Mouse (Mus musculus) forebrain, embryonic 12.5 days (tissue): ENCODE data around the gene Hcst. TPM values are rescaled to one million over a fixed set of nuclear protein-coding genes. Genes with fewer than 3 reads are reported as not detected.

Experiments used
- ATAC-seq: fragments of 200-750 bp; cut with Nextera tagmentation; 2 replicates; pipeline ENCODE4 v1.8.0; 2017; ENCODE audit warnings: moderate TSS enrichment; ENCODE audit not compliant: low FRiP score
- H3K27ac ChIP-seq: fragments of 300-500 bp; sonication (generic); 2 replicates; pipeline ENCODE4 v1.5.1; 2016; ENCODE audit warnings: mild to moderate bottlenecking
- H3K27me3 ChIP-seq: fragments of 300-500 bp; sonication (generic); 2 replicates; pipeline ENCODE4 v1.6.1; 2016; ENCODE audit warnings: mild to moderate bottlenecking
- H3K36me3 ChIP-seq: fragments of 300-500 bp; sonication (generic); replicated peaks from 2 replicates; pipeline ENCODE4 v1.6.1; 2016; ENCODE audit warnings: mild to moderate bottlenecking
- H3K4me1 ChIP-seq: fragments of 300-500 bp; sonication (generic); 2 replicates; pipeline ENCODE4 v1.6.1; 2016
- H3K4me2 ChIP-seq: fragments of 300-500 bp; sonication (generic); 2 replicates; pipeline ENCODE4 v1.6.1; 2016; ENCODE audit warnings: mild to moderate bottlenecking, moderate library complexity
- H3K4me3 ChIP-seq: fragments of 300-500 bp; sonication (generic); replicated peaks from 2 replicates; pipeline ENCODE4 v1.5.1; 2016; ENCODE audit warnings: mild to moderate bottlenecking
- H3K9ac ChIP-seq: fragments of 300-500 bp; sonication (generic); 2 replicates; pipeline ENCODE4 v1.6.1; 2016; ENCODE audit warnings: mild to moderate bottlenecking
- H3K9me3 ChIP-seq: fragments of 300-500 bp; sonication (generic); 2 replicates; pipeline ENCODE4 v1.6.1; 2016
- WGBS: fragments of 180-500 bp; shearing (Covaris S2); methylation state at CpG from one replicate; pipeline ENCODE4 v1.1.7; 2016; 5-methylcytosine and 5-hydroxymethylcytosine counted together
- polyA plus RNA-seq: library from polyadenylated mRNA; unstranded; fragments of >200 nt; fragmentation: Nextera tagmentation; extraction: Ambion mirVana; gene quantifications from 2 replicates; pipeline ENCODE4 v1.2.1, GENCODE M21; 2016

Gene Hcst
- polyA plus RNA-seq, 1 experiment from 2014 or later, result not detected

GRCm38 (mm10) chr7:30429327-30429726, 9.7 kb upstream of the Hcst start:
- no peak overlapping the region for H3K27ac ChIP-seq
- no peaks in the 10 kb centered on the region for H3K9me3 ChIP-seq
- no peak for ATAC-seq
- peaks cover 14% of the 10 kb centered on the region for H3K36me3 ChIP-seq
- no peaks in the 10 kb centered on the region for H3K4me1 ChIP-seq
- H3K4me2 ChIP-seq, result no peak overlapping the region
- no peak overlapping the region for H3K4me3 ChIP-seq
- no peak overlapping the region for H3K9ac ChIP-seq
- H3K27me3 ChIP-seq, result no peaks in the 10 kb centered on the region

- H3K4me3 ChIP-seq, result peak overlapping the region; percentile 60
- H3K9me3 ChIP-seq, result no peaks in the 10 kb centered on the region
- H3K4me2 ChIP-seq, result peak overlapping the region; percentile 93
- WGBS, result 53% methylated on average over 23 of the region's 23 CpGs
- no peak for ATAC-seq
- peaks cover 14% of the 10 kb centered on the region for H3K36me3 ChIP-seq
- H3K9ac ChIP-seq, result peak overlapping the region; percentile 59
- peaks cover 19% of the 10 kb centered on the region for H3K4me1 ChIP-seq
- H3K27me3 ChIP-seq, result peaks cover 29% of the 10 kb centered on the region
- H3K27ac ChIP-seq, result no peak overlapping the region
These were observed 3.5 kb upstream of the Hcst start for GRCm38 (mm10) chr7:30423071-30423641.

- WGBS, result 13% methylated on average over 9 of the region's 9 CpGs
- no peaks in the 10 kb centered on the region for H3K9me3 ChIP-seq
- peaks cover 14% of the 10 kb centered on the region for H3K36me3 ChIP-seq
- peak overlapping the region; percentile 59 for H3K9ac ChIP-seq
- 0 out of 2 replicates have a peak, but pooled peaks have one; percentile 24 for ATAC-seq
- peak overlapping the region; percentile 60 for H3K4me3 ChIP-seq
- peaks cover 29% of the 10 kb centered on the region for H3K27me3 ChIP-seq
- H3K4me1 ChIP-seq, result peaks cover 19% of the 10 kb centered on the region
- peak overlapping the region; percentile 93 for H3K4me2 ChIP-seq
- no peak overlapping the region for H3K27ac ChIP-seq
These were observed 2.9 kb upstream of the Hcst start for GRCm38 (mm10) chr7:30422560-30422959.

- Histone ChIP-seq H3K27me3 (peaks cover 29% of the 10 kb centered on the region), H3K4me1 (peaks cover 19% of the 10 kb centered on the region), H3K4me2 (peak overlapping the region; percentile 93), H3K9me3 (no peaks in the 10 kb centered on the region), H3K4me3 (peak overlapping the region; percentile 60), H3K27ac (no peak overlapping the region), H3K36me3 (peaks cover 13% of the 10 kb centered on the region), H3K9ac (peak overlapping the region; percentile 59)
- WGBS, result under 1% methylated on average over 45 of the region's 45 CpGs
- peak; percentile 91 for ATAC-seq
These were observed 2.3 kb upstream of the Hcst start for GRCm38 (mm10) chr7:30421890-30422435.

GRCm38 (mm10) chr7:30421175-30421889, 1.7 kb upstream of the Hcst start, which contains the start of gene Nfkbid:
Nfkbid (plus strand) TSS chr7:30421732.
- H3K36me3 ChIP-seq, result peaks cover 10% of the 10 kb centered on the region; the same call in 1 of the 2 replicates
- no peak within 1 kb of the TSS for H3K27ac ChIP-seq
- H3K9me3 ChIP-seq, result no peaks in the 10 kb centered on the region
- WGBS, result 9% methylated on average over 31 of the region's 31 CpGs
- ATAC-seq, result peak; percentile 51
- H3K4me3 ChIP-seq, result peak within 1 kb of the TSS; percentile 60
- peaks cover 19% of the 10 kb centered on the region for H3K4me1 ChIP-seq
- peak within 1 kb of the TSS; percentile 93 for H3K4me2 ChIP-seq
- peaks cover 29% of the 10 kb centered on the region for H3K27me3 ChIP-seq
- peak within 1 kb of the TSS; percentile 59 for H3K9ac ChIP-seq

GRCm38 (mm10) chr7:30420673-30421072, 1.0 kb upstream of the Hcst start:
- Histone ChIP-seq H3K36me3 (peaks cover 6% of the 10 kb centered on the region; the same call in 1 of the 2 replicates), H3K9me3 (no peaks in the 10 kb centered on the region), H3K27ac (no peak overlapping the region), H3K4me2 (no peak overlapping the region), H3K4me1 (peaks cover 19% of the 10 kb centered on the region), H3K4me3 (no peak overlapping the region), H3K9ac (no peak overlapping the region), H3K27me3 (peaks cover 29% of the 10 kb centered on the region)
- ATAC-seq, result no peak
- 91% methylated on average over 3 of the region's 3 CpGs for WGBS

GRCm38 (mm10) chr7:30417856-30418255, 1.8 kb downstream of the Hcst start:
- Histone ChIP-seq H3K9me3 (no peaks in the 10 kb centered on the region), H3K4me2 (no peak overlapping the region), H3K27me3 (peaks cover 21% of the 10 kb centered on the region; the same call in 1 of the 2 replicates), H3K9ac (no peak overlapping the region), H3K4me1 (peaks cover 14% of the 10 kb centered on the region), H3K27ac (no peak overlapping the region), H3K36me3 (no peaks in the 10 kb centered on the region), H3K4me3 (no peak overlapping the region)
- ATAC-seq, result no peak
- 82% methylated on average over 9 of the region's 9 CpGs for WGBS

GRCm38 (mm10) chr7:30413596-30413995, 6.1 kb downstream of the Hcst start, which contains the start of gene Tyrobp:
Tyrobp (plus strand) TSS chr7:30413760.
- no peaks in the 10 kb centered on the region for H3K4me1 ChIP-seq
- H3K36me3 ChIP-seq, result no peaks in the 10 kb centered on the region
- H3K27ac ChIP-seq, result no peak within 1 kb of the TSS
- no peaks in the 10 kb centered on the region; the same call in 1 of the 2 replicates for H3K27me3 ChIP-seq
- no peak for ATAC-seq
- 70% methylated on average over 5 of the region's 5 CpGs for WGBS
- no peak within 1 kb of the TSS for H3K4me3 ChIP-seq
- no peak within 1 kb of the TSS for H3K4me2 ChIP-seq
- H3K9me3 ChIP-seq, result no peaks in the 10 kb centered on the region
- H3K9ac ChIP-seq, result no peak within 1 kb of the TSS

GRCm38 (mm10) chr7:30412735-30413147, 6.9 kb downstream of the Hcst start:
- no peak overlapping the region for H3K4me3 ChIP-seq
- no peak overlapping the region for H3K9ac ChIP-seq
- no peaks in the 10 kb centered on the region for H3K36me3 ChIP-seq
- H3K4me2 ChIP-seq, result no peak overlapping the region
- 58% methylated on average over 4 of the region's 4 CpGs for WGBS
- no peaks in the 10 kb centered on the region; the same call in 1 of the 2 replicates for H3K27me3 ChIP-seq
- no peak overlapping the region for H3K27ac ChIP-seq
- no peaks in the 10 kb centered on the region for H3K4me1 ChIP-seq
- H3K9me3 ChIP-seq, result no peaks in the 10 kb centered on the region
- ATAC-seq, result no peak

GRCm38 (mm10) chr7:30411023-30411422, 8.6 kb downstream of the Hcst start:
- H3K4me2 ChIP-seq, result no peak overlapping the region
- no peak overlapping the region for H3K4me3 ChIP-seq
- ATAC-seq, result no peak
- no peaks in the 10 kb centered on the region for H3K9me3 ChIP-seq
- H3K36me3 ChIP-seq, result no peaks in the 10 kb centered on the region
- WGBS, result 84% methylated on average over 3 of the region's 3 CpGs
- H3K9ac ChIP-seq, result no peak overlapping the region
- no peak overlapping the region for H3K27ac ChIP-seq
- H3K27me3 ChIP-seq, result peaks cover 4% of the 10 kb centered on the region; the same call in 1 of the 2 replicates
- H3K4me1 ChIP-seq, result no peaks in the 10 kb centered on the region

- 84% methylated on average over 2 of the region's 2 CpGs for WGBS
These were observed 9.9 kb downstream of the Hcst start for GRCm38 (mm10) chr7:30409789-30410188.

GRCm38 (mm10) chr7:30408639-30409038, 11.0 kb downstream of the Hcst start:
- ATAC-seq, result no peak
- no peak overlapping the region for H3K4me3 ChIP-seq
- 83% methylated on average over 3 of the region's 3 CpGs for WGBS
- H3K4me1 ChIP-seq, result no peaks in the 10 kb centered on the region
- no peaks in the 10 kb centered on the region for H3K9me3 ChIP-seq
- peaks cover 4% of the 10 kb centered on the region; the same call in 1 of the 2 replicates for H3K27me3 ChIP-seq
- H3K36me3 ChIP-seq, result no peaks in the 10 kb centered on the region
- H3K27ac ChIP-seq, result no peak overlapping the region
- H3K4me2 ChIP-seq, result no peak overlapping the region
- H3K9ac ChIP-seq, result no peak overlapping the region

More at GRCm38 (mm10) chr7:30409789-30410188, 9.9 kb downstream of the Hcst start:
- no peak for ATAC-seq
- no peaks in the 10 kb centered on the region for H3K9me3 ChIP-seq
- H3K4me1 ChIP-seq, result no peaks in the 10 kb centered on the region
- no peaks in the 10 kb centered on the region for H3K36me3 ChIP-seq
- no peak overlapping the region for H3K4me2 ChIP-seq
- peaks cover 4% of the 10 kb centered on the region; the same call in 1 of the 2 replicates for H3K27me3 ChIP-seq
- no peak overlapping the region for H3K27ac ChIP-seq
- no peak overlapping the region for H3K9ac ChIP-seq
- H3K4me3 ChIP-seq, result no peak overlapping the region
